Mouse (Mus musculus): ENCODE results near the gene Fstl5. TPM values are rescaled to one million over a fixed set of nuclear protein-coding genes. Genes with fewer than 3 reads are reported as not detected.

Gene Fstl5
- total and polyA plus RNA-seq, 3 experiments = 0.16 TPM; not detected in 2

DNA sequence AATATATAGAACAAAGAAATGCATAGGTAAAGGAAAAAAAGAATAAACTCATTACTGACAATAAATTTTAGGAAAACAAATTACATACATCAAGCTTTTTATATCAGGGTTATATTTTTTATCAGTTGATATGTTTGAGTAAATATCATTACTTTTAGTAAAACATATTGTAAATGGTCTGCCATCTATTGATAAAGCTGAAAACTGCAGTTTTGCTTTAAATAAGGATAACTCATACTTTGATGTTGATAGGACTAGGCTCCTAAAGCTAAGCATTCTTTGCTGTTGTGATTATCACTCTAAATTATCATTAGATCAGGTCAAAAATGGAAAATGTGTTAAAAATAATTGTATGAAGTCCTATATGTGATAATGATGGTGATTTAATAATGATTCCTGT lies 493.3 kb downstream of the Fstl5 start:
- no peak overlapping the region for H3K4me3 ChIP-seq (ENCODE audit: low read depth, low read length)
- ATAC-seq (ENCODE audit: extremely low read depth, insufficient number of reproducible peaks, low FRiP score, poor library complexity, severe bottlenecking) = no peak
- no peak for DNase-seq (ENCODE audit: low spot score)
- H3K9me3 ChIP-seq (replicated peaks) = no peaks in the 10 kb centered on the region
- no peaks in the 10 kb centered on the region for H3K4me1 ChIP-seq (ENCODE audit: insufficient read depth, low read depth, low read length)
- H3K36me3 ChIP-seq (replicated peaks) = no peaks in the 10 kb centered on the region
- H3K27me3 ChIP-seq (ENCODE audit: insufficient read depth, low read length) = no peaks in the 10 kb centered on the region
- TF ChIP-seq GATA1 (IDR thresholded peaks at IDR 0.05; ENCODE audit: borderline replicate concordance, low read length) (no peak), GATA2 (IDR thresholded peaks at IDR 0.05; ENCODE audit: borderline replicate concordance, low read depth, low read length) (no peak), TAL1 (conservative IDR thresholded peaks at IDR 0.05; ENCODE audit: low read depth, low read length) (no peak), CTCF (IDR thresholded peaks at IDR 0.05; ENCODE audit: low read depth, low read length) (no peak), POLR2AphosphoS5 (IDR thresholded peaks at IDR 0.05; ENCODE audit: insufficient replicate concordance, low read depth, low read length) (no peak)

- ATAC-seq (ENCODE audit: extremely low read depth, insufficient number of reproducible peaks, low FRiP score, poor library complexity, severe bottlenecking) = no peak
- no peaks in the 10 kb centered on the region for H3K36me3 ChIP-seq (replicated peaks)
- H3K4me3 ChIP-seq (ENCODE audit: low read depth, low read length) = no peak overlapping the region
- no peaks in the 10 kb centered on the region for H3K27me3 ChIP-seq (ENCODE audit: insufficient read depth, low read length)
- no peaks in the 10 kb centered on the region for H3K9me3 ChIP-seq (replicated peaks)
- DNase-seq (ENCODE audit: low spot score) = no peak
- no peaks in the 10 kb centered on the region for H3K4me1 ChIP-seq (ENCODE audit: insufficient read depth, low read depth, low read length)
- no peak for TF ChIP-seq GATA1 (IDR thresholded peaks at IDR 0.05; ENCODE audit: borderline replicate concordance, low read length)
- no peak for TF ChIP-seq POLR2AphosphoS5 (IDR thresholded peaks at IDR 0.05; ENCODE audit: insufficient replicate concordance, low read depth, low read length)
- TF ChIP-seq GATA2 (IDR thresholded peaks at IDR 0.05; ENCODE audit: borderline replicate concordance, low read depth, low read length) = no peak
- TF ChIP-seq TAL1 (conservative IDR thresholded peaks at IDR 0.05; ENCODE audit: low read depth, low read length) = no peak
- no peak for TF ChIP-seq CTCF (IDR thresholded peaks at IDR 0.05; ENCODE audit: low read depth, low read length)
These were observed 498.4 kb downstream of the Fstl5 start for GRCm38 (mm10) chr3:76572478-76572877.

- TF ChIP-seq CTCF (IDR thresholded peaks at IDR 0.05; ENCODE audit: low read depth, low read length) = no peak
- H3K4me1 ChIP-seq (ENCODE audit: insufficient read depth, low read depth, low read length) = no peaks in the 10 kb centered on the region
- DNase-seq (ENCODE audit: low spot score) (no peak), ATAC-seq (ENCODE audit: extremely low read depth, insufficient number of reproducible peaks, low FRiP score, poor library complexity, severe bottlenecking) (no peak)
- no peaks in the 10 kb centered on the region for H3K9me3 ChIP-seq (replicated peaks)
- H3K36me3 ChIP-seq (replicated peaks) = no peaks in the 10 kb centered on the region
- no peaks in the 10 kb centered on the region for H3K27me3 ChIP-seq (ENCODE audit: insufficient read depth, low read length)
- no peak overlapping the region for H3K4me3 ChIP-seq (ENCODE audit: low read depth, low read length)
These were observed 499.0 kb downstream of the Fstl5 start for GRCm38 (mm10) chr3:76572920-76573541.

DNA sequence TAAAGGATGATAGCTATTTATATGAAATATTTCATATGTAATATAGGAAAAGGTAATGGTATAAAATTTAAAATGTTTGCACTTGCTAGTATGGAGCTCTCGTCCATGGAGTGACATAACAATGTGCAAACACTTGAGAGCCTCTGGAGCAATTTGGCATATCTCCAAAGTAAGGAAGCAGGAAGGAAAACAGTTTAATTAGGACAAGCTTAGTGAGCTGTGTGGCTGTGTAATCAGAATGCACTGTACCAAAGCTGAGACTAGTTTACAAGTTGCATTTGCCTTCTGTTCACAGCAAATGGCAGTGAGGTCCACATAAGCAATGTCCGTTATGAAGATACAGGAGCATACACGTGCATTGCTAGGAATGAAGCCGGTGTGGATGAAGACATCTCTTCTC lies 519.1 kb downstream of the Fstl5 start:
- TF ChIP-seq CTCF (IDR thresholded peaks at IDR 0.05; ENCODE audit: low read depth, low read length) (no peak), GATA2 (IDR thresholded peaks at IDR 0.05; ENCODE audit: borderline replicate concordance, low read depth, low read length) (no peak), POLR2AphosphoS5 (IDR thresholded peaks at IDR 0.05; ENCODE audit: insufficient replicate concordance, low read depth, low read length) (no peak), GATA1 (IDR thresholded peaks at IDR 0.05; ENCODE audit: borderline replicate concordance, low read length) (no peak), TAL1 (conservative IDR thresholded peaks at IDR 0.05; ENCODE audit: low read depth, low read length) (no peak)
- H3K4me1 ChIP-seq (ENCODE audit: insufficient read depth, low read depth, low read length) = no peaks in the 10 kb centered on the region
- no peaks in the 10 kb centered on the region for H3K27me3 ChIP-seq (ENCODE audit: insufficient read depth, low read length)
- ATAC-seq (ENCODE audit: extremely low read depth, insufficient number of reproducible peaks, low FRiP score, poor library complexity, severe bottlenecking) = no peak
- DNase-seq (ENCODE audit: low spot score) = no peak
- H3K4me3 ChIP-seq (ENCODE audit: low read depth, low read length) = no peak overlapping the region
- H3K36me3 ChIP-seq (replicated peaks) = no peaks in the 10 kb centered on the region
- H3K9me3 ChIP-seq (replicated peaks) = no peaks in the 10 kb centered on the region

GRCm38 (mm10) chr3:76620044-76620443 lies 546.0 kb downstream of the Fstl5 start:
- Histone ChIP-seq H3K4me3 (ENCODE audit: low read depth, low read length) (no peak overlapping the region), H3K4me1 (ENCODE audit: insufficient read depth, low read depth, low read length) (no peaks in the 10 kb centered on the region), H3K9me3 (replicated peaks) (no peaks in the 10 kb centered on the region), H3K36me3 (replicated peaks) (no peaks in the 10 kb centered on the region), H3K27me3 (ENCODE audit: insufficient read depth, low read length) (no peaks in the 10 kb centered on the region)
- ATAC-seq (ENCODE audit: extremely low read depth, insufficient number of reproducible peaks, low FRiP score, poor library complexity, severe bottlenecking) = no peak
- DNase-seq (ENCODE audit: low spot score) = no peak
- no peak for TF ChIP-seq POLR2AphosphoS5 (IDR thresholded peaks at IDR 0.05; ENCODE audit: insufficient replicate concordance, low read depth, low read length)
- no peak for TF ChIP-seq TAL1 (conservative IDR thresholded peaks at IDR 0.05; ENCODE audit: low read depth, low read length)
- no peak for TF ChIP-seq GATA2 (IDR thresholded peaks at IDR 0.05; ENCODE audit: borderline replicate concordance, low read depth, low read length)
- TF ChIP-seq GATA1 (IDR thresholded peaks at IDR 0.05; ENCODE audit: borderline replicate concordance, low read length) = no peak
- no peak for TF ChIP-seq CTCF (IDR thresholded peaks at IDR 0.05; ENCODE audit: low read depth, low read length)

- ATAC-seq (ENCODE audit: extremely low read depth, insufficient number of reproducible peaks, low FRiP score, poor library complexity, severe bottlenecking) = no peak
- TF ChIP-seq CTCF (IDR thresholded peaks at IDR 0.05; ENCODE audit: low read depth, low read length) = no peak
- TF ChIP-seq POLR2AphosphoS5 (IDR thresholded peaks at IDR 0.05; ENCODE audit: insufficient replicate concordance, low read depth, low read length) = no peak
- TF ChIP-seq GATA2 (IDR thresholded peaks at IDR 0.05; ENCODE audit: borderline replicate concordance, low read depth, low read length) = no peak
- no peak for TF ChIP-seq GATA1 (IDR thresholded peaks at IDR 0.05; ENCODE audit: borderline replicate concordance, low read length)
- no peak for TF ChIP-seq TAL1 (conservative IDR thresholded peaks at IDR 0.05; ENCODE audit: low read depth, low read length)
- no peaks in the 10 kb centered on the region for H3K36me3 ChIP-seq (replicated peaks)
These were observed 580.2 kb downstream of the Fstl5 start for GRCm38 (mm10) chr3:76654243-76654642.

More at GRCm38 (mm10) chr3:76654243-76654642, 580.2 kb downstream of the Fstl5 start:
- Histone ChIP-seq H3K9me3 (replicated peaks) (no peaks in the 10 kb centered on the region), H3K4me3 (ENCODE audit: low read depth, low read length) (no peak overlapping the region), H3K4me1 (ENCODE audit: insufficient read depth, low read depth, low read length) (no peaks in the 10 kb centered on the region), H3K27me3 (ENCODE audit: insufficient read depth, low read length) (no peaks in the 10 kb centered on the region)
- DNase-seq (ENCODE audit: low spot score) = no peak

Measured in G1E (cell line).